Mouse (Mus musculus): ENCODE measurements around the gene Pkp3. TPM values are rescaled to one million over a fixed set of nuclear protein-coding genes. Genes with fewer than 3 reads are reported as not detected.
A peak's percentile ranks its signal among the peaks of the same experiment; 100 is the strongest.

Pkp3 gene
- polyA plus RNA-seq, 1 experiment from 2014 or later: 150 TPM

DNA sequence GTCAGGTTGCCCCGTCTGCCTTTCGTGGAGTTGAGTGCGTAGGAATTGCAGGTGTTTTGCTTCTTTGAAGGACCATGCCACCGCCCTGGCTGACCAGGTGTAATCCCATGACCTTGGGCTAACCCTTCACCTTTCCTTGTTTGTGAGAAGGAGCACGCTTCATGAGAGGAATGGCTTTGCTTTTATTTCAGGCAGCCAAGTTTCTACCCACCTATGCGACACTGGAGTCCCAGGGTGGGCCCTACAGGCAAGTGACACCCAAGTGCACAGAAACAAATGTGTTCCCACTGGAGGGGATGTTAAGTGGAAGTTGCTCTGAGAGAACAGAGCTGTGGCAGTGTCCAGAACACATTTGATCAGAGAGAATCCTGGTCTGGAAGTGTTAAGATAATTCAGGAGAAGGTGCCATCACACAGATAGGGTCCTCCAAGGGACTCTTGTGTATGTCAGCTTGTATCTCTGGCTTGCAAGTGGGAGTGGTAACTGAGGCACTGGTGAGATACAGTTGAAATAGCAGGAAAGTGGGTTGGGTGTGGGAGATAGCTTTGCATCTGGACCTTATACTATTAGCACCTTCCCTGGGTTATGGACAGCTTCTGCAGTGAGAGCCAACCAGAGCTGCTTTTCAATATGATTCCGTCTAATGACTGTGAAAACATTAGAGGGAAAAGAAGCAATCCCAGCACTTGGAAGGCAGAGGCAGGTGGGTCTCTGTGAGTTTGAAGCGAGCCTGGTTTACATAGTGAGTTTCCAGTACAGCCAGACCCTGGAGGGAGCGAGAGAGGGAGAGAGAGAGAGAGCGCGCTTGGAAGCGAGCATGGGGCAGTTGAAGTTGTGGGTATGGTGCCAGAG lies 54.1 kb downstream of the Pkp3 start:
- H3K9ac ChIP-seq: peak overlapping the region; percentile 93
- peak overlapping the region; percentile 77 for H3K4me2 ChIP-seq
- peaks cover 16% of the 10 kb centered on the region for H3K4me1 ChIP-seq
- no peak for ATAC-seq (ENCODE audit: insufficient number of reproducible peaks, low FRiP score, low TSS enrichment, low read depth)
- H3K36me3 ChIP-seq: peaks cover 24% of the 10 kb centered on the region
- peak overlapping the region; percentile 96 for H3K4me3 ChIP-seq
- no peaks in the 10 kb centered on the region for H3K9me3 ChIP-seq
- 57% methylated on average over 12 of the region's 12 CpGs for WGBS
- no peaks in the 10 kb centered on the region for H3K27me3 ChIP-seq
- H3K27ac ChIP-seq: peak overlapping the region; percentile 81; the same call in 1 of the 2 replicates

Other genes starting within 250 kb of the Pkp3 start
- gene Urah, start 243.2 kb upstream of the Pkp3 start, polyA plus RNA-seq (2015; fragmentation: Nextera tagmentation; extraction: Ambion mirVana): 38.4 and 59.3 TPM in 2 replicates
- gene Scgb1c1, start 232.7 kb upstream of the Pkp3 start, polyA plus RNA-seq (2015; fragmentation: Nextera tagmentation; extraction: Ambion mirVana): not detected in 2 replicates
- not detected in 2 replicates for gene Odf3, start 230.4 kb upstream of the Pkp3 start, polyA plus RNA-seq (2015; fragmentation: Nextera tagmentation; extraction: Ambion mirVana)
- gene Gm45785, start 221.9 kb upstream of the Pkp3 start, polyA plus RNA-seq (2015; fragmentation: Nextera tagmentation; extraction: Ambion mirVana): not detected in 2 replicates
- 85.7 and 90.6 TPM in 2 replicates for gene Ric8a, start 221.3 kb upstream of the Pkp3 start, polyA plus RNA-seq (2015; fragmentation: Nextera tagmentation; extraction: Ambion mirVana)
- gene Bet1l, start 220.6 kb upstream of the Pkp3 start, polyA plus RNA-seq (2015; fragmentation: Nextera tagmentation; extraction: Ambion mirVana): 70.7 and 71.6 TPM in 2 replicates
- gene Psmd13, start 196.2 kb upstream of the Pkp3 start, polyA plus RNA-seq (2015; fragmentation: Nextera tagmentation; extraction: Ambion mirVana): 201 and 214 TPM in 2 replicates
- gene Sirt3, start 195.9 kb upstream of the Pkp3 start, polyA plus RNA-seq (2015; fragmentation: Nextera tagmentation; extraction: Ambion mirVana): 22.7 and 25.6 TPM in 2 replicates
- 19.6 and 58.3 TPM in 2 replicates for gene Cox8b, start 177.8 kb upstream of the Pkp3 start, polyA plus RNA-seq (2015; fragmentation: Nextera tagmentation; extraction: Ambion mirVana)
- gene Nlrp6, start 157.3 kb upstream of the Pkp3 start, polyA plus RNA-seq (2015; fragmentation: Nextera tagmentation; extraction: Ambion mirVana): 0.28 and 0.45 TPM in 2 replicates
- 23.1 and 24.9 TPM in 2 replicates for gene Pgghg, start 136.8 kb upstream of the Pkp3 start, polyA plus RNA-seq (2015; fragmentation: Nextera tagmentation; extraction: Ambion mirVana)
- 46.1 and 62.9 TPM in 2 replicates for gene Ifitm5, start 127.9 kb upstream of the Pkp3 start, polyA plus RNA-seq (2015; fragmentation: Nextera tagmentation; extraction: Ambion mirVana)
- gene Gm45717, start 122.3 kb upstream of the Pkp3 start, polyA plus RNA-seq (2015; fragmentation: Nextera tagmentation; extraction: Ambion mirVana): 0.47 TPM in 1 of 2 replicates, not detected in the other
- 1,488 and 1,547 TPM in 2 replicates for gene Ifitm2, start 122.2 kb upstream of the Pkp3 start, polyA plus RNA-seq (2015; fragmentation: Nextera tagmentation; extraction: Ambion mirVana)
- gene Ifitm1, start 111.0 kb upstream of the Pkp3 start, polyA plus RNA-seq (2015; fragmentation: Nextera tagmentation; extraction: Ambion mirVana): 71.7 and 74.6 TPM in 2 replicates
- gene Ifitm3, start 67.4 kb upstream of the Pkp3 start, polyA plus RNA-seq (2015; fragmentation: Nextera tagmentation; extraction: Ambion mirVana): 217 and 218 TPM in 2 replicates
- gene Ifitm6, start 60.3 kb upstream of the Pkp3 start, polyA plus RNA-seq (2015; fragmentation: Nextera tagmentation; extraction: Ambion mirVana): 1.0 and 1.3 TPM in 2 replicates
- gene Gm17387, start 49.1 kb upstream of the Pkp3 start, polyA plus RNA-seq (2015; fragmentation: Nextera tagmentation; extraction: Ambion mirVana): not detected in 2 replicates
- 9.9 and 12.1 TPM in 2 replicates for gene B4galnt4, start 17.1 kb upstream of the Pkp3 start, polyA plus RNA-seq (2015; fragmentation: Nextera tagmentation; extraction: Ambion mirVana)
- gene Sigirr, start 22.4 kb downstream of the Pkp3 start, polyA plus RNA-seq (2015; fragmentation: Nextera tagmentation; extraction: Ambion mirVana): 3.3 and 3.8 TPM in 2 replicates
- gene Ano9, start 39.6 kb downstream of the Pkp3 start, polyA plus RNA-seq (2015; fragmentation: Nextera tagmentation; extraction: Ambion mirVana): 23.4 and 24.1 TPM in 2 replicates
- 69.4 and 70.0 TPM in 2 replicates for gene Ptdss2, start 44.2 kb downstream of the Pkp3 start, polyA plus RNA-seq (2015; fragmentation: Nextera tagmentation; extraction: Ambion mirVana)
- gene Rnh1, start 94.6 kb downstream of the Pkp3 start, polyA plus RNA-seq (2015; fragmentation: Nextera tagmentation; extraction: Ambion mirVana): 279 and 294 TPM in 2 replicates
- gene Hras, start 115.8 kb downstream of the Pkp3 start, polyA plus RNA-seq (2015; fragmentation: Nextera tagmentation; extraction: Ambion mirVana): 164 and 165 TPM in 2 replicates
- 8.0 and 9.0 TPM in 2 replicates for gene Lrrc56, start 115.9 kb downstream of the Pkp3 start, polyA plus RNA-seq (2015; fragmentation: Nextera tagmentation; extraction: Ambion mirVana)
- 1.7 and 2.2 TPM in 2 replicates for gene Lmntd2, start 135.9 kb downstream of the Pkp3 start, polyA plus RNA-seq (2015; fragmentation: Nextera tagmentation; extraction: Ambion mirVana)
- gene Rassf7, start 137.6 kb downstream of the Pkp3 start, polyA plus RNA-seq (2015; fragmentation: Nextera tagmentation; extraction: Ambion mirVana): 56.1 and 58.6 TPM in 2 replicates
- gene Phrf1, start 150.6 kb downstream of the Pkp3 start, polyA plus RNA-seq (2015; fragmentation: Nextera tagmentation; extraction: Ambion mirVana): 64.3 and 68.9 TPM in 2 replicates
- gene Irf7, start 188.3 kb downstream of the Pkp3 start, polyA plus RNA-seq (2015; fragmentation: Nextera tagmentation; extraction: Ambion mirVana): 3.1 and 3.4 TPM in 2 replicates
- gene Cdhr5, start 198.6 kb downstream of the Pkp3 start, polyA plus RNA-seq (2015; fragmentation: Nextera tagmentation; extraction: Ambion mirVana): 0.19 and 0.29 TPM in 2 replicates
- gene Sct, start 200.9 kb downstream of the Pkp3 start, polyA plus RNA-seq (2015; fragmentation: Nextera tagmentation; extraction: Ambion mirVana): 11.3 and 16.5 TPM in 2 replicates
- 1.5 TPM in 2 replicates for gene Drd4, start 213.8 kb downstream of the Pkp3 start, polyA plus RNA-seq (2015; fragmentation: Nextera tagmentation; extraction: Ambion mirVana)
- 68.6 and 70.8 TPM in 2 replicates for gene Deaf1, start 249.5 kb downstream of the Pkp3 start, polyA plus RNA-seq (2015; fragmentation: Nextera tagmentation; extraction: Ambion mirVana)
- 35.9 and 38.5 TPM in 2 replicates for gene Tmem80, start 249.5 kb downstream of the Pkp3 start, polyA plus RNA-seq (2015; fragmentation: Nextera tagmentation; extraction: Ambion mirVana)

Measured in limb, embryonic 15.5 days (tissue).